Mouse (Mus musculus) intestine, postnatal 0 days (tissue): ENCODE data around the gene Fau. TPM values are rescaled to one million over a fixed set of nuclear protein-coding genes. Genes with fewer than 3 reads are reported as not detected.

Experiments
- ATAC-seq: fragments of 200-750 bp; cut with Nextera tagmentation; 2 replicates; pipeline ENCODE4 v1.8.0; 2017; ENCODE audit warnings: mild to moderate bottlenecking, moderate TSS enrichment, moderate library complexity
- H3K27ac ChIP-seq: fragments of 300-500 bp; sonication (generic); 2 replicates; pipeline ENCODE4 v1.5.1; 2014; ENCODE audit warnings: mild to moderate bottlenecking, low read depth, low read length, moderate library complexity
- H3K27me3 ChIP-seq: fragments of 300-500 bp; sonication (generic); replicated peaks from 2 replicates; pipeline ENCODE4 v1.6.1; 2014; ENCODE audit warnings: low read length, mixed read lengths; ENCODE audit not compliant: control insufficient read depth, insufficient read depth
- H3K36me3 ChIP-seq: fragments of 300-500 bp; sonication (generic); 2 replicates; pipeline ENCODE4 v1.6.1; 2014; ENCODE audit warnings: mild to moderate bottlenecking, moderate library complexity; ENCODE audit not compliant: control insufficient read depth, insufficient read depth
- H3K4me1 ChIP-seq: fragments of 300-500 bp; sonication (generic); replicated peaks from 2 replicates; pipeline ENCODE4 v1.6.1; 2014; ENCODE audit warnings: antibody characterized with exemption, low read length, mixed read lengths; ENCODE audit not compliant: control insufficient read depth, insufficient read depth
- H3K4me2 ChIP-seq: fragments of 300-500 bp; sonication (generic); replicated peaks from 2 replicates; pipeline ENCODE4 v1.6.1; 2014; ENCODE audit warnings: low read depth, mild to moderate bottlenecking, moderate library complexity
- H3K4me3 ChIP-seq: fragments of 300-500 bp; sonication (generic); 2 replicates; pipeline ENCODE4 v1.5.1; 2014; ENCODE audit warnings: low read depth, low read length
- H3K9ac ChIP-seq: fragments of 300-500 bp; sonication (generic); 2 replicates; pipeline ENCODE4 v1.6.1; 2014; ENCODE audit warnings: mild to moderate bottlenecking, low read depth, low read length
- H3K9me3 ChIP-seq: fragments of 300-500 bp; sonication (generic); 2 replicates; pipeline ENCODE4 v1.6.1; 2016; ENCODE audit warnings: mixed run types; ENCODE audit not compliant: control insufficient read depth
- CTCF ChIP-seq: sonication (generic); IDR thresholded peaks from 2 replicates; pipeline ENCODE4 v1.5.1; 2016; ENCODE audit warnings: low read depth, mild to moderate bottlenecking, control low read depth, antibody characterized with exemption, moderate library complexity
- WGBS: fragments of 180-500 bp; shearing (Covaris S2); extraction: QIAGEN DNeasy Blood & Tissue Kit; methylation state at CpG from one replicate; pipeline ENCODE4 v1.1.7; 2014; 5-methylcytosine and 5-hydroxymethylcytosine counted together
- polyA plus RNA-seq: library from polyadenylated mRNA; unstranded; fragments of >200 nt; fragmentation: Nextera tagmentation; extraction: Ambion mirVana; gene quantifications from 2 replicates; pipeline ENCODE4 v1.2.1, GENCODE M21; 2015

Fau gene
- 964 and 990 TPM in 2 replicates for polyA plus RNA-seq

DNA sequence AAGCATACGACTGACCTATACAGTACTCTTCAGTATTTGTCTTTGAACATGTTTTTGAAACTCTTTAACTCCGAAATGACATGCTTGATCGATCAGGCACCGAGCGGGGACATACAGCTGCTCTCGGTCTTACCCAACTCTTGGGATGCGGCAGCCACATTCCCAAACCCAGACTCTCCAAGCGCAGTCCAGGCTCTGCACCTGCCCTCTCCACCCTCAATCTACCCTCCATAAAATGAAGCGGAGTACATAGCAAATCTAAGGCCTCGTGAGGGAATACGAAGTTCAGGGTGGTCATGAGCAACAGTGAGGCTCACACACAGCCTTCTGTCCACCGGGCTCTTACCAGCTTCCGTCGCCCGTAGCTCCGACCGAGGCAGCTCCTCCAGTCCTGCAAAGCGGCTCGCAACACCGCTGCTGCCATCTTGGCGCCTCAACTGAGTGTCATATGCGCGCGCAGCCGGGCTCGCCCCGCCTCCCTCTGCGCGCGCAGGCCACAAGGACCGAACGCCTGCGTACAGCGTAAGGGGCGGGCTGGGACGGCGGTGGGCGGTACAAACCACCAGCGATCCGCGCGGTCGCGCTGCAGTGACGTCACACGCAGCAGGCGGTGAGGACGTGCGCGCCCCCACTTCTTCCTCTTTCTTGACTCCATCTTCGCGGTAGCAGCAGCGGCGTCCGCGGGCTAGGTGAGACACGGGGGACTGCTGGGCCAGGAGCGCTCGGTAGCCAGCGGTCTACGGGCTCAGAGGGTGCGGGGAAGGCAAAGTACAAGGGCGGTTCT, at the start of gene Fau, which contains the start of gene Mrpl49:
Gene Fau (plus strand): TSS at position 532 of the 784 bp plus-strand sequence.
Gene Mrpl49 (minus strand): TSS at position 473 of the 784 bp plus-strand sequence.
- peaks cover 33% of the 10 kb centered on the region for H3K36me3 ChIP-seq
- no peak for TF ChIP-seq CTCF
- peak; percentile 84 for ATAC-seq

DNA sequence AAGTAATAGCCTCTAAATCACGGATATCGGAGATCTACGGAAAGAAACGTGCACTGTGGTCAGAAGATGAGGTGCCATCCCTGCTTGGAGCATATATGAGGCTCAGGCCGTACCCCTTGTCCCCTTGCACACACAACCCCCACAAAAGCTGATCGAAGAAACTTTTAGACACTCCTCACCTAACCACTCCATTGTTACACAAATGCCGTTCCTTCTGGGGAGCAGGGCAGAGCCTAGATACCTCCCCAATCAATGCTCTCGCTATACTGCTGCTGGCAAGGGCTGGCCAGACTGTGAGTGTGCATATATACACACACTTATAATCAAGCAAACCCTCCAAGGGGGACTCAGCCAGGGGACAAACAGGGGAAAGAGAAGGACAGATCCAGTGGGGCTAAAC, 48.5 kb upstream of the Fau start:
- H3K9me3 ChIP-seq, result no peaks in the 10 kb centered on the region
- no peaks in the 10 kb centered on the region for H3K4me1 ChIP-seq
- 87% methylated on average over 8 of the region's 8 CpGs for WGBS
- no peak overlapping the region for H3K4me3 ChIP-seq
- no peak overlapping the region for H3K27ac ChIP-seq
- no peak for TF ChIP-seq CTCF
- no peak overlapping the region for H3K9ac ChIP-seq
- peaks cover 26% of the 10 kb centered on the region for H3K36me3 ChIP-seq
- ATAC-seq, result no peak
- H3K4me2 ChIP-seq, result no peak overlapping the region
- no peaks in the 10 kb centered on the region for H3K27me3 ChIP-seq

More for the DNA sequence above, at the start of gene Fau, which contains the start of gene Mrpl49:
- Histone ChIP-seq H3K27ac (peak within 1 kb of the TSS; percentile 51), H3K27me3 (no peaks in the 10 kb centered on the region), H3K4me1 (peaks cover 9% of the 10 kb centered on the region; the same call in 1 of the 2 replicates), H3K9ac (peak within 1 kb of the TSS; percentile 63), H3K4me3 (peak within 1 kb of the TSS; percentile 62), H3K9me3 (no peaks in the 10 kb centered on the region), H3K4me2 (peak within 1 kb of the TSS; percentile 73)
- WGBS, result under 1% methylated on average over 61 of the region's 63 CpGs

DNA sequence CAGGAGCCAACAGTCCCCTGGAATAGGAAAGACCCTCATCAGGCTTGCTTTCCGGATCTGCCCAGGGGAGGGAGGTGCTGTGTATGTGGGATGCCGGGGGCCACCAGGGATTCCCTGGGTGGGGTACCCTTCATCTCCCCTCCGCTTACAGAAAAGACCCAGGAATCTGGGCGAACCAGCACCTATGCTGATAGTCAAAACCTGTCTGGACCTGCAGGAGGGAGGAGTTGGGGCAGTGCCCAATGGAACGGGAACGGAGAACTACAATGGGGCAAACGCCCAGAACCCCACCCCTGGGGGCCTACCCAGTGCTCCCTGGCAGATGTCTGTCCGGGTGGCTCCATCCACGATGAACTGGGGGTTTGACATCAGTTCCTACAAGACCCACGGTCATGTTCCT, 44.0 kb upstream of the Fau start:
- no peaks in the 10 kb centered on the region for H3K27me3 ChIP-seq
- no peak for TF ChIP-seq CTCF
- peak overlapping the region; percentile 89; the same call in 1 of the 2 replicates for H3K4me2 ChIP-seq
- H3K9ac ChIP-seq, result no peak overlapping the region
- no peak for ATAC-seq
- no peak overlapping the region for H3K27ac ChIP-seq
- H3K4me3 ChIP-seq, result no peak overlapping the region
- no peaks in the 10 kb centered on the region for H3K9me3 ChIP-seq
- no peaks in the 10 kb centered on the region for H3K4me1 ChIP-seq
- peaks cover 17% of the 10 kb centered on the region for H3K36me3 ChIP-seq
- WGBS, result 80% methylated on average over 10 of the region's 10 CpGs

DNA sequence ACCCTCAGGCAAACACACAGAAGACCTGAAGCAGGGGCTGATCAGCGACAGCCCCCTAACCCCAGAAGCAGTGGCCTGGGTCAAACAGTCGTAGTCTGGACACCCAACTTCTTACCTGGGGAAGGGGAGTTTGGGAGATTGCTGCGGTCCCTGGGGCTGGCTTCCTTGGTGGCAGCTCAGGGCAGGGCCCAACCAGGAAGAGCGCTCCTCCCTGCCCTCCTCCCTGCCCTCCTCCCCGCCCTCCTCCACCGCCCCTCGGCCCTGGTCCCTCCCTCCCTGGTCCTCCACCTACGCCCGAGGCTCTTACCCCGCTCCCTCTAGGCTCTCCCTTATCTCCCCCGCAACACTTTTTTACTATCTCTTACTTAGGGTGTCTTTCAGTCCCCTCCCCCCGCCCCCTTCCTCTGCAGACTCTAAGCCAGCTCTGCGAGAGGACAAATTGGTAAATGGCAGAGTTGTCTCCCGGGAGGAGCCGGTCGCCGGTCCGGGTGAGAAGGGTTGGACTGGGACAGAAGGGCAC, 42.6 kb upstream of the Fau start:
- no peaks in the 10 kb centered on the region for H3K4me1 ChIP-seq
- WGBS, result 3% methylated on average over 15 of the region's 18 CpGs
- H3K4me3 ChIP-seq, result peak overlapping the region; percentile 60
- no peak for TF ChIP-seq CTCF
- H3K9ac ChIP-seq, result peak overlapping the region; percentile 65
- no peaks in the 10 kb centered on the region for H3K27me3 ChIP-seq
- peak overlapping the region; percentile 73 for H3K27ac ChIP-seq
- H3K36me3 ChIP-seq, result peaks cover 13% of the 10 kb centered on the region; the same call in 1 of the 2 replicates
- no peaks in the 10 kb centered on the region for H3K9me3 ChIP-seq
- H3K4me2 ChIP-seq, result peak overlapping the region; percentile 89
- ATAC-seq, result peak; percentile 75

DNA sequence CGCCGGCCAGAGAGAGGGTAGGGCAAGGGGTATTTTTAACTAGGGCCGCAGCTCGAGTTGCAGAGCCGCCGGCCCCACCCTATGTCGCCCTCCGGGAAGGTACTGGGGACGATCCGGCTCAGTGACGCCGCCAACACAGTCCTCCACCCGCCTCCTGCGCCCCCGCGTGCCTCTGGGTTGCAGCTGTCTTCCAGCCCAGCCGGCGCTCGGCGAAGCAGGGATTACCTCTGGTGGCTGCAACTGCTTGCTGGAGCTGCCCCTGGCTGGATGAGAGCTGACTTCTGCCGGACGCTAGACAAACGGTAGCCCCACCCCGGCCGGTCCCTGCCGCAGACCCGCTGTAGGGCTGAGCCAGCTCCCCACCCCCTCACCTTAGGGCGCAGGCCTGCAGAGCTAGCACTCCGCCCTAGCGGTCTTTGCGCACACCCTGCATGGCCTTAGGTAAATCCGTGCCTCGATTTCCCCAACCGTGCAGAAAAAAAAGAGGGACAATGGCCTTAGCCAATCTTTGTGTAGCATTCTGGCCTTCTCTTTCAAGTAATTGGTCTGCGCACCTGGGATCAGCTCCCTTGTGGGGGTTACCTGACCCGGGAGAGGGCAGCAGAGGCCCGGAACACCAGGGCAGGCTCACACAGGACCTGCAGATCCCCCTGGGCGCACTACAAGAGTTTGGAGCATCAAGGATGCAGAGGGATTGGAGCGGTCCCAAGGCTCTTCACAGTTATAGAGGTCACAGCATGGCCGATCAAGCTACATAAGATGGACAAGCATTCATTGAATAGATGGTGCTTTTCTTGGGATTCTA, 41.9 kb upstream of the Fau start, which contains the start of gene Capn1:
Gene Capn1 (minus strand): TSS at position 387 of the 805 bp plus-strand sequence.
- 5% methylated on average over 40 of the region's 40 CpGs for WGBS

More for the DNA sequence above, 41.9 kb upstream of the Fau start, which contains the start of gene Capn1:
- H3K9me3 ChIP-seq, result no peaks in the 10 kb centered on the region
- H3K4me3 ChIP-seq, result peak within 1 kb of the TSS; percentile 60
- H3K27me3 ChIP-seq, result no peaks in the 10 kb centered on the region
- peak within 1 kb of the TSS; percentile 65 for H3K9ac ChIP-seq
- peak; percentile 64 for ATAC-seq
- H3K4me2 ChIP-seq, result peak within 1 kb of the TSS; percentile 89
- peaks cover 6% of the 10 kb centered on the region; the same call in 1 of the 2 replicates for H3K36me3 ChIP-seq
- H3K27ac ChIP-seq, result peak within 1 kb of the TSS; percentile 73
- no peaks in the 10 kb centered on the region for H3K4me1 ChIP-seq
- TF ChIP-seq CTCF, result peak; percentile 56
